Mouse (Mus musculus): ENCODE measurements around the gene Vps26b. TPM values are rescaled to one million over a fixed set of nuclear protein-coding genes. Genes with fewer than 3 reads are reported as not detected.

Gene Vps26b
- polyA plus RNA-seq (2017; shearing (Covaris generic)), result 50.4 TPM

DNA sequence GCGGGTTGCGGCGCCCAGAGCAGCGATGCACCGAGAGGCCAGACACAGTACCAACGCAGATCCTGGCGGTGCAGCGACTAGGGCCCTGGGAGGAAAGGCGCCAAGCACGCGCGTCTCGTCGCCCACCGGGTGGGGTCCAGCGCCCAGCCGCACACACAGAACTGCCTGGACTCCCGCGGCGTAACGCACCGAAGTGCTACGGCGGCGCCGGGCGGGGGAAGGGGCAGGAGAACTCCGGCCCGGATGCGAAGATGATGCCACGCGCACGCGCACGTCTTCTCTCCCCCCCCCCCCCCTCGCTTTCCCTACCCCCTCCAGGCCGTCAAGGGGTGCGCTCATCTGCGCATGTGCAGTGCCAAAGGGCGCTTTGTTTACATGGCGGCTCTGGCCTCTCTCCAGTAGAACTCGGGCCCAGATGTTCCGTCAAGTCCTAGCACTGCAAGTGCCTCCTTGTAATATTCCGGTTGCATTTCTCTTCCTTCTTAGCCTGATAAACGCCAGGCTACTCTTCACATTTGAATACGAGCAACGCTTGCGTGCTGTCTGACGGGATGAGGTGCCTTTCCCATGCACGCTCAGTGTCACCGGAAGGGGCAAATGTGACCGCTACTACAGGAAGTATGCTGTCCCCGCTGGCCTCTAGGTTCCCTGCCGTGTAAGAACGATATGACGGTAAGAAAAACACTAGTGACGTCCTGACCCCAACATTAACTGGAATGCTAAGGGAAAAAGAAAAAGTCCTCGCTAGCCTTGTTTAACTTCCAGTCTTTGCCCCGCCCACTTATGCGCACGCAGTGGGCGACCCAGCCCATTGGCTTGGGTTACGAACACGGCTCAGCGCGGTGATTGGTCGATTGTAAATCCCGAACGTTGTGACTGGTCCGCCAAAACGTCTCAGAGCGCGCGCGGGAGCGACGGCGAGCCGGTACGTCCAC, at the start of gene Vps26b, which contains the start of gene Ncapd3:
Gene Vps26b, minus strand, starts transcription at position 238 of the 935 bp plus-strand sequence.
Gene Ncapd3, plus strand, starts transcription at position 348 of the 935 bp plus-strand sequence.

DNA sequence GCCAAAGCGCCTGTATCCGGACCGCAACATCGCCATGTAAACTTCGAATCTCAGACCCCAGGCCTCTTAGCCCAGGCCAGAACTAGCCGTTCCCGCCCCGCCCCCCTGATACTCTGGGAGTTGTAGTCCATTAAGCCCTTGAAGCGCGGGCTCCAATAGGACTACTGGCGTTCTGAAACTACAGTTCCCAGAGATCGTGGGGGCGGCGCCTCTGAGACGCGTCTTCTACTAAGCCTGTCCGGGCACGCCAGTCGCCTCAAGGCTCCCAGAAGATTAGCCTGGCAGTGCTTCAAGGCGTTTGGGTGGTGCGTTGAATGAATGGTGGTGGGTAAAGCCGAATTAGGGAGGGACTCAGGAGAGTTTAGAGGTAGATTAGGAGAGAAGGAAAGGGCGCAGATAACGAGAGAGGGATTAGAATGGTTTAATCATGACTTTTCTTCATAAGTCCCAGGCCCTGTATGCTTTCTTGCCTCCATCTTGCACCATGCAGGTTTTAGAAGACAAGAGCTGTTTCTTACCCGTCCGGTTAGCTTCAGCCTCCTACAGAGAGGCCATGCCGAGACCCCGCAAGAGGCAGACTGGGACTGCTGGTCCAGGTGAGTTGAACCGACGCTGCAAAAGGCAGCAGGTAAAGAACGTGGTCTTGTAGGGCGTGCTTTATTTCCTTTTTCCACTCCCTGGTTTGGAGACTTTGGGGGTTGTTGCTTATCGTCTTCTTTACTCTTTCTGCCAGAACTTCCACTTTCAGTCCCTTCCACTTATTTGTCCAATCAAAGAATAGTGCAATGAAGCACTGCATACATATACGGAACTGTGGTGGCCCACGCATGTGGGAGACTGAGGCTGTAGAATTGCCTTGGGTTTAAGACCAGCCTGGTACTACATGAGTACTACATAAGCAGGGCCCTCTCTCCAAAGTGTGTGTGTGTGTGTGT, 30.1 kb downstream of the Vps26b start, which contains the start of the genes Acad8 and Thyn1:
Gene Acad8, minus strand, starts transcription at position 106 of the 935 bp plus-strand sequence.
Gene Thyn1, plus strand, starts transcription at position 250 of the 935 bp plus-strand sequence.

Other genes starting within 250 kb of the Vps26b start
- gene Glb1l2, start 223.6 kb downstream of the Vps26b start, polyA plus RNA-seq (2017; shearing (Covaris generic)), result not detected
- 0.15 TPM for gene Glb1l3, start 169.2 kb downstream of the Vps26b start, polyA plus RNA-seq (2017; shearing (Covaris generic))
- gene Gm1110, start 107.0 kb downstream of the Vps26b start, polyA plus RNA-seq (2017; shearing (Covaris generic)), result not detected
- gene Acad8, start 30.5 kb downstream of the Vps26b start, polyA plus RNA-seq (2017; shearing (Covaris generic)), result 25.0 TPM
- gene Thyn1, start 30.4 kb downstream of the Vps26b start, polyA plus RNA-seq (2017; shearing (Covaris generic)), result 46.2 TPM
- gene Ncapd3, start 110 bp upstream of the Vps26b start, polyA plus RNA-seq (2017; shearing (Covaris generic)), result 28.5 TPM
- not detected for gene Jam3, start 125.4 kb upstream of the Vps26b start, polyA plus RNA-seq (2017; shearing (Covaris generic))

Data from effector memory CD4-positive, alpha-beta T cell, adult 7 months (primary cell).